Mouse (Mus musculus): ENCODE data around the gene Fbxw10.

Gene Fbxw10

GRCm38 (mm10) chr11:62846961-62847654 is at the start of gene Fbxw10:
TSS of gene Fbxw10 (plus strand) at chr11:62847069.
- no peak for DNase-seq (ENCODE audit: low spot score)

DNA sequence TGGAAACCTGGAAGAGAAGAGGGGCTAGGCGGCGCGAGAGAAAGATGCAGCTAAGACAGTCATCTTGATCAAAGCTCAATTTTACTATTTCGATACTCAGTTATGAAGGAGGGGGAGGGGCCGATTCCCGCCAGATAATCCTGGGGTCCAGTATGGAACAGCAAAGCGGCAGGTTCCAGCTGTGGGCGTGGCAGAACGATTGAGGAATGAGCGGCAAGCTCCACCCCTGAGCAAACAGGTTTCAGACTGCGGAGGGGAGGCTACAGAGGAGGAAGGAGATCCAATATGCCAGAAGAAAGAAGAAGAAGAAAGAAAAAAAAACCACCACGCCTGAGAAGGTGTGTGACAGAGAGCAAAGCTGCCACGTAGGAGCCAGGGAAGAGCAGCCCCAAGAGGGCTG is 42.8 kb upstream of the Fbxw10 start:
- no peak for DNase-seq (ENCODE audit: low spot score)

DNA sequence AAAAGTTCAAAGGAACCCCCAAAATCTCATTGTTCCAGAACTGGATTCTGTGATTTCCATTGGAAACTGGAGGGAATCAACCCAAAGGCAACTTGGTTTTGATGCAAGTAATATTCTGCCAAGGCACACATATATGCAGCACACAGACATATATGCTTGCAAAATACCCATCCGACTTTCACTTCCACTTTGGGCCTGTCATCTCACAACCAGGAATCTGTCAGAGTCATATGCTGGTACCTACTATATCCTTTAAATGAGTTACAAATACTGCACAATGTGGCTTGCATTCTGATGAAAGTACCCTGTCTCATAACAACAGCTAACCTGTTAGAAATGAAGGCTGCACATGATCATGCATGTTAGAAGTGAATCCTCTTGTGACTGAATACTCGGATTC is 38.9 kb upstream of the Fbxw10 start:
- no peak for DNase-seq (ENCODE audit: low spot score)

- DNase-seq (ENCODE audit: low spot score), result no peak
Observed at GRCm38 (mm10) chr11:62809201-62809600, 37.7 kb upstream of the Fbxw10 start.

DNA sequence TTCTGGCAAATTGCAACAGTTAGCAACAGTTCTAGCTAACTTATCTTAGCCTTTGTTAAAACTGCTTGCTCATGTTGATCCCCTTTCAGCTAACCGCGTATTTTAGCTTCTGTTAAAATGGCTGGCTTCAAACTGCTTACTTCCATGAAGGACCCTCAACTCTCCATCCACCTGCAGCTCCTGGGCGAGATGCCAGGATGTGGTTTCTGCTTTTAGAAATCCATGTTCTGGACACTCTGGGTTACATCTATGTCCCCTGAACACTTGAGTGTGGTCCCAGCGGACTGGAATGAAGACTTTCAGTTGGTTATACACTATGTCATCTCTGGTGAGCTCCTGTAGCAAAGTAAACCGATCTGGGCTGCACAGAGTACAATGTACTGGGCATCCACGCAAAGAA is 34.6 kb upstream of the Fbxw10 start:
- no peak for DNase-seq (ENCODE audit: low spot score)

DNA sequence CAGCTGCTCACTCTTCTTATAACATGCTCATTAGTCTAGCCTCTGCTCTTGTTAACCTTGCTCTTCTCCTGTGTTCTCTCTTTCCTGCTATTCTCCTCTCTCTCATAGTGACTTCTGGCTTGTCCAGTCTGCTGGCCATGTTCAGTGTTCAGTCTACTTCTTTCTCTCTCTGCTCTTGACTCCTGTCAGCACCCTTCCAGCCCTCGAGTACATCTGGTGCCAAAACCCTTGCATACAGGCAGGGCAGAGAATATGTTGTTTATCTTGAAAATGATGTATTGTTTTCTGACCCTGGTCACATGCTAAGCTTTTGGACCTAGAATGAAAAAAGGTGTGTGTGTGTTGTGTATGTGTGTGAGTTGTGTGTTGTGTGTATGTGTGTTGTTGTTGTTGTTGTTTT is 33.4 kb upstream of the Fbxw10 start:
- no peak for DNase-seq (ENCODE audit: low spot score)

DNA sequence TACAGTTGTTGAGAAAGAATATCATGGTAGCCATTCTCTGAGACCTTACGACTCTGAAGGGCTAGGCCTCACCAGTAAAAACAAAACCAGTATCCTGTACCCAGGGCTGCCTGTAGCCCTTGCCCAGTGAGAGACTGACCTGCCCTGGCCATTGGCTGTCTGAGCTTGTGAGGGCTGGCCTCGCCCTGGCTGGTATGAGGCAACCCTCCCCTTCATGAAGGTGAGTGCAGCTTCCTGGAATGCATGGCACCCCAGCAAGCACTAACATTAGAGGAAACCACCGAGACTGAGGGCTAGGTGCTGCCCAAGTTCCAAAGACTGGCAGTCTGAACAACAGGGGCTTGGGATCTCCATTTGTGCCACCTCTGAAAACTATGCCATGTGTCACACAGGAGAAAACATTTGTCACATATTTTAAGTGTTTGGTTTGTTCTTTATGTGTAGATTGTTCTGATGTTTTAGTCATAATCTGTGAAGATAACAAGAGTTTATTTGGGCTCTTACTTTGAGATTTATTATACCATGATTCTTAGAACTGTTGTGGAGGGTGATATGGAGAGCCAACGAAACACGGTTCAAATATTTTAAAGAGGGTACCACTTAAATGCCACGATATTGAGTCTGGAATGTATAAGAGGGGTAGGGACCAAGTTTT is 32.8 kb upstream of the Fbxw10 start:
- no peak for DNase-seq (ENCODE audit: low spot score)

- DNase-seq (ENCODE audit: low spot score), result no peak
Observed at GRCm38 (mm10) chr11:62814625-62815024, 32.2 kb upstream of the Fbxw10 start.

- DNase-seq (ENCODE audit: low spot score), result no peak
Observed at GRCm38 (mm10) chr11:62815438-62815837, 31.4 kb upstream of the Fbxw10 start.

- DNase-seq (ENCODE audit: low spot score), result no peak
Observed at GRCm38 (mm10) chr11:62816591-62816990, 30.3 kb upstream of the Fbxw10 start.

DNA sequence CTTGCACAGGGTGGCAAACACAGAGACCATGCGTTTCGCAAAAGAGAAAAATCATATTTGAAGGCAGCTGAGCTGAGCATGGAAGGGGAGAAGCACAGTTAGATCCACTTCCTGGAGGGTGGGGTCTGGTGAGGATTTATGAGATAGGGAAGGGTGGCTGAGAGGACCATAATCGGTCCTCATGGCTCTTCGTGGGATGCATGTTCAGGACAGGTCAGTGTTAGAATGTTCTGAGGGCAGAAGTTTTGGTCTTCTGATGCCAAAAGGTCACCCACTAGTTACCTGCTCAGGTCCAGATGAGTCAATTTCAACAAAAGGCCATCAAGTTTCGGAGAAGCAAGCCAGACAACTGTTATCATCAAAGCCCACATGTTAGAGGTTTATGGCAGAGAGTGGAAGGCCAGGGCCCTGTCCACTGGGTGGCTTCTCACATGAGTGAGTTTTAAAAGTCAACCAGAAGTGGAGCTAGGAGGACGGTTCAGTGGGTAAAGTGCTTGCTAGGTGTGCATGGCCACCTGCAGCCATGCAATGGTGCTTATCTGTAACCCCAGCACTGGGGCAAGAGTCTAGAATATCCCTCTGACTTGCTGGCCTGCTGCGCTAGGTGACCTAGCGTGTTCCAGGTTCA is 27.7 kb upstream of the Fbxw10 start:
- DNase-seq (ENCODE audit: low spot score), result no peak

DNA sequence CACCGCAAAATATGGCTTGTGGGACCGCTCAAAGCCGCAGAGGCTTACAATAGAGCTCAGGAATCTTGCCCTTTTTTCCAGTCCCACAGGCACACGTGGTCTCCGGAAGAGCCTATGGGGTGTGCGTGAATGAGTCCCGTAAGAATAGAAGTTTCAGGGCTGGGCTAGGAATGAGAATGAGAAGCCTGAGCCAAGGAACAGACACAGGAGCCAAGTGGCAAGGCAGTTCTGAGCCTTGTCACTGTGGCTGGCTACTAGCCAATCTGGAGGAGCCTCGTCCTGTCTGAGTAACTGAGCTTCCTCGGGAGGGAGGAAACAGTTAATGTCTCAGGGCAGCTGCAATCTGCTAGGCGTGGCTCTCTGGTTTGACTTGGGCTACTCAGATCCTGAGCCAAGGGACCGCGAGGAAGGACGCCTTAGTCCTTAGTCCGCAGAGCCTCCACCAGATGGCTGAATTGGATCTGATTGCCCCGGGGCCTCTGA is 26.8 kb upstream of the Fbxw10 start, which contains the start of gene Trim16:
TSS of gene Trim16 (plus strand) at position 173 of the 483 bp plus-strand sequence.
- DNase-seq (ENCODE audit: low spot score), result peak; percentile 17

GRCm38 (mm10) chr11:62820661-62821437 is 26.0 kb upstream of the Fbxw10 start:
- DNase-seq (ENCODE audit: low spot score), result no peak

DNA sequence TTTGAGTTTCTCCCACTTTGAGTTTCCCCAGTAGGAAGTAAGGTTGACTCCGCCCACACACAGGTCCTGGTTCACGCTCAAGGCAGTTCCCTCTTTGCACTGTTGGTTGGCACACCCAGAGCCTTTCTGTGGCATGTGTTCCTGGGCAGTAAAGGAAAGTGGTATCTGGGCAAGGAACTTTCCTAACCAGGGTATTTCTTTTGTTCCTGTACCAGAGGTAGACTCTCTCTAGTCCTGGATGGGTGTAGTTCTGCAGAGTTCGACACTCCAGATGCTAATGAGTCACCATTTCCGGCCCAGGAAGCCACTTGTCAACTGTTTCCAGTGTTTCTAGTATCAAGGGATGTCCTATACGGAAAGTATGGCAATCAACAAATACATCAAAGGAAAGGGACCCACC is 25.0 kb upstream of the Fbxw10 start:
- DNase-seq (ENCODE audit: low spot score), result no peak

- no peak for DNase-seq (ENCODE audit: low spot score)
Observed at GRCm38 (mm10) chr11:62824211-62824610, 22.7 kb upstream of the Fbxw10 start.

DNA sequence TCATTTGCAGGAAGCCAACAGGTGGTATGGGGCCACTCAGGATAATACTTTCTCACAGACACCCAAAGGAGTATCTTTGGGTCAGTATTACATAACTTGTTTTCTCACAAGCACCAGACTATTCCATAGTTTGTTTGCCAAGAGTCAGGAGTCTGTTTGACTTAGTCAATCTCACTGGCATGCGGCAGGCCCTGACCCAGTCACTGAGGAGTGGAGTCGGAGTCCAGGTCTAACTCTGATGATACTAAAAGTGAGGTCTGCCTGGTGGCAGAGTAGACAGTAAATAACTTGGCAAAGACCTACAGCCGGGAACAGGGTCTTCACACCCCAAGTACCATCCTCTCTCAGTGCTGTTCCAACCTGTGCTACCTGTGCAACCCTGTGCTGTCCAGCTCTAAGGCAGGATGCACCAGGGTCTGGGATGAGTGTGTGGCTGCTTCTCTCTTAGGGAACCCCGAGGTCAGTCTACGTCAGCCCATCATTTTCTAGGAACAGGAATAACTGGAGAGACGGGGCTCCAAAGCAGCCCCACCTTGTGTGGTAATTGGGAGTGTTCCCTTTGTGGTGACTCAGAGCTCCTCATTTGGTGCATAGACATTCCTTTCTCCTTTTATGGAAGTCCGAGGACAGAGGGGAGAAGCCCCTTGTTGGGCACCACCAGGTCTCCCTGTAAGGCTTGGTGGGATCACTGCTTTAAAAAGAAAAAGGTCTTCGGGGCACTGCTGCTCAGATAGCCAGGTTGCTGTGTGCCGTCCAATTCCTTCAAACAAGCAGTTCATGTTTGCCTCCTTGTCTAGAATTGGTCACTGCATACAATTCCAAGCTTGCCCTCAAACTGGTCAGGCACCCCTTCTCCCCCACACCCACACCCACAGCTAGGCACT is 21.4 kb upstream of the Fbxw10 start:
- no peak for DNase-seq (ENCODE audit: low spot score)

DNA sequence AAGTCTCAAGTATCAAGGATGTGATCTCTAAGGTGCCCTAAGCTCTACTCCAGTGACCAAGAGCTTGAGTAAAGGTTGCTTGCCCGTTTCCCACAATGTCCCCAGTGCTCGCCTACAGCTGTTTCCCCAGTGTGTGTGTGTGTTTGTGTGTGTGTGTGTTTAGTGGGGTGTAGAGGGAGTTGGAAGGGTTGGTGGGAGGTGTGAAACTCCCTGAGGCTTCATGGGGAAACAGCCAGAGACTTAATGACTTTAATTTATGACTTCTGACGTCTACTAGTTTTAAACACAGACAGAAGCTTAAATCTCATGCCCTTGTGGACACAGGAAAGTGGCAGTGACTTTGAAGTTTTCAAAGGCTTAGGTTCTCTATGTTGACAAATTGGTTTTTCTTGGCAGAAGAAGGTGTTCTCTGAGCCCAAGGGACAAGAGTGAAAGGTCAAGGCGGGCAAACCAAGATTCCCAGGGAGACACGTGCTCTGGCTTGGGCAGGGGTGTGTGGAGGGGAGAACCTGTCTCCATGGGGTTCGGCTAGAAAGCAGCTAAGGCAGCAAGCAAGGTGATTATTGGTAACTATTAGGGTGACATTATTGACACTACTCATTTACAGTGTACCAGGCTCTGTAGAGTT is 20.6 kb upstream of the Fbxw10 start:
- no peak for DNase-seq (ENCODE audit: low spot score)

DNA sequence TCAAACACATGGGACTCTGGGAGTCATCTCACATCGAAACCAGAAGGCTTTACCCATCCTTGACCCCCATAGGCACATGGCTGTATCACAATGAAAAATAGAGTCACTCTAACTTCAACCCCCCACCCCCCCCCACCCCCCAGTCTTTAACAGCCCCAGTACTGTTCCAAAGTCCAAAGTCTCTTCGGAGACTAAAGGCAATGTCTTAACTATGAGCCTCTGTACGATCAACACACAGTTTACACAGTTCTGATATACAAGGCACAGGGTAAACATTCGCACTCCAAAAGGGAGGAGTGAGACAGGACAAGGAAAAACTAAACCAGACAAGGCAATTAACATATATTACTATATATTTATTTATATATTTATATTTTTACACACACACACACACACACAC is 19.7 kb upstream of the Fbxw10 start:
- no peak for DNase-seq (ENCODE audit: low spot score)

GRCm38 (mm10) chr11:62827911-62828310 is 19.0 kb upstream of the Fbxw10 start:
- DNase-seq (ENCODE audit: low spot score), result no peak

GRCm38 (mm10) chr11:62830387-62830786 is 16.5 kb upstream of the Fbxw10 start:
- DNase-seq (ENCODE audit: low spot score), result no peak

GRCm38 (mm10) chr11:62831906-62832305 is 15.0 kb upstream of the Fbxw10 start:
- DNase-seq (ENCODE audit: low spot score), result no peak
